Mouse (Mus musculus) forebrain, embryonic 14.5 days (tissue): ENCODE data around the gene Gucy2g. TPM values are rescaled to one million over a fixed set of nuclear protein-coding genes. Genes with fewer than 3 reads are reported as not detected.

Source experiments
- ATAC-seq: fragments of 200-750 bp; cut with Nextera tagmentation; 2 replicates; pipeline ENCODE4 v1.8.0; 2017; ENCODE audit warnings: mild to moderate bottlenecking, moderate library complexity
- DNase-seq: peaks from one replicate; pipeline ENCODE4 v3.0.0-alpha.2; 2015; ENCODE audit warnings: low spot score
- H3K27ac ChIP-seq: fragments of 300-500 bp; sonication (generic); 2 replicates; pipeline ENCODE4 v1.5.1; 2014; ENCODE audit warnings: low read depth, mild to moderate bottlenecking, control low read depth, low read length, moderate library complexity
- H3K27me3 ChIP-seq: fragments of 300-500 bp; sonication (generic); replicated peaks from 2 replicates; pipeline ENCODE4 v1.6.1; 2014; ENCODE audit warnings: low read length, control low read depth, mixed read lengths; ENCODE audit not compliant: control insufficient read depth, insufficient read depth
- H3K36me3 ChIP-seq: fragments of 300-500 bp; sonication (generic); 2 replicates; pipeline ENCODE4 v1.6.1; 2014; ENCODE audit warnings: low read length, control low read depth; ENCODE audit not compliant: control insufficient read depth, insufficient read depth
- H3K4me1 ChIP-seq: fragments of 300-500 bp; sonication (generic); 2 replicates; pipeline ENCODE4 v1.6.1; 2014; ENCODE audit warnings: antibody characterized with exemption, low read length, control low read depth; ENCODE audit not compliant: control insufficient read depth, insufficient read depth
- H3K4me2 ChIP-seq: fragments of 300-500 bp; sonication (generic); 2 replicates; pipeline ENCODE4 v1.6.1; 2014; ENCODE audit warnings: mild to moderate bottlenecking, control low read depth, low read length
- H3K4me3 ChIP-seq: fragments of 300-500 bp; sonication (generic); 2 replicates; pipeline ENCODE4 v1.5.1; 2014; ENCODE audit warnings: low read depth, low read length, control low read depth
- H3K9ac ChIP-seq: fragments of 300-500 bp; sonication (generic); 2 replicates; pipeline ENCODE4 v1.6.1; 2014; ENCODE audit warnings: mild to moderate bottlenecking, low read length, control low read depth, moderate library complexity
- H3K9me3 ChIP-seq: fragments of 300-500 bp; sonication (generic); replicated peaks from 2 replicates; pipeline ENCODE4 v1.6.1; 2016; ENCODE audit warnings: low read length, control low read depth, mixed read lengths; ENCODE audit not compliant: control insufficient read depth
- WGBS: fragments of 180-500 bp; shearing (Covaris S2); extraction: QIAGEN DNeasy Blood & Tissue Kit; methylation state at CpG from one replicate; pipeline ENCODE4 v1.1.7; 2014; 5-methylcytosine and 5-hydroxymethylcytosine counted together
- polyA plus RNA-seq: library from polyadenylated mRNA; unstranded; fragments of >200 nt; fragmentation: Nextera tagmentation; extraction: Ambion mirVana; gene quantifications from 2 replicates; pipeline ENCODE4 v1.2.1, GENCODE M21; 2014

Gucy2g gene
- polyA plus RNA-seq, 1 experiment from 2014 or later, result 0.04 TPM

DNA sequence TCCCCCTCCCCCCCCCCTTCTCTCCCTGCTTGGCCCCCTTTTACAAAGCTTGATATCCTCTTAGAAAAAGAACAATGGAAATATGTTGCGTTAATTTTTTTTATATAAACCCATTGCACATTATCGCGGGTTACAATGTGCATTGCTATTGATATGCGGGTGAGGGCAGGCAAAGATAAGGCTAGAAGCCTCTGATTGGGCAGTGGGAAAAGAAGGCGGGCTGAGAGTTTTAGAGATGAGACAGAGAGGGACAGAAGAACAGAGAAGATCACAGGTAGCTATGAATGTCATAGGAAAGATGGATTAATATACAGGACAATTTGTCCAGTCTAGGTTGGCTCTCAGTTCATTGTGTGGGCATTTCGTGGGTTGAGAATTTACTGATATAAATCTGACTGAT is 33.8 kb downstream of the Gucy2g start:
- no peak overlapping the region for H3K9ac ChIP-seq
- no peak for ATAC-seq
- no peak overlapping the region for H3K27ac ChIP-seq
- no peaks in the 10 kb centered on the region for H3K36me3 ChIP-seq
- WGBS, result 61% methylated on average over 6 of the region's 6 CpGs
- no peaks in the 10 kb centered on the region for H3K27me3 ChIP-seq
- no peak overlapping the region for H3K4me3 ChIP-seq
- no peak for DNase-seq
- no peaks in the 10 kb centered on the region for H3K9me3 ChIP-seq
- no peaks in the 10 kb centered on the region for H3K4me1 ChIP-seq
- no peak overlapping the region for H3K4me2 ChIP-seq

- H3K9me3 ChIP-seq, result no peaks in the 10 kb centered on the region
- WGBS, result 37% methylated on average over 8 of the region's 8 CpGs
- no peaks in the 10 kb centered on the region for H3K27me3 ChIP-seq
- peak; percentile 84 for DNase-seq
- no peak overlapping the region for H3K4me2 ChIP-seq
- no peak overlapping the region for H3K4me3 ChIP-seq
- peak; percentile 68 for ATAC-seq
- no peaks in the 10 kb centered on the region for H3K4me1 ChIP-seq
- no peak overlapping the region for H3K9ac ChIP-seq
- H3K36me3 ChIP-seq, result no peaks in the 10 kb centered on the region
- no peak overlapping the region for H3K27ac ChIP-seq
Measured at GRCm38 (mm10) chr19:55206482-55207138, 34.4 kb downstream of the Gucy2g start.

GRCm38 (mm10) chr19:55198303-55198702 is 42.7 kb downstream of the Gucy2g start:
- DNase-seq, result peak; percentile 73
- H3K27me3 ChIP-seq, result no peaks in the 10 kb centered on the region

DNA sequence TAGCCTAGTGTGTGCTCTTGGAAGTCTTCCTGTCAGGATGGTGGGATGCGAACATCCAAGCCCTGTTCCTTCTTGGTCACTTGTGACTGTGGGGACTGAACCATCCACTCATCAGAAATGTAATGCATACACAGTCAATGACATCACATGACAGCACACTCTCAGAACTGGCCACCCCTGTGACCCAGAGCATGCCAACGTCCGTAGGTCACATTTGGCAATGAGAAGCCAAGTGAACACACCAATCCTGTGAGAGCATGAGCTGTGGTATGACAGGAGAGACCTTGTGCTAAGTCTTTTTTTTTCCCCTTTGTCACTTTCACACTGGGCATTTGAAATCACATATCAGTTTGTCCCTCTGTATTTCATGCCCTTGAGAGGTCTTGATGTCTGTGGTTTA is 45.5 kb downstream of the Gucy2g start:
- no peak overlapping the region for H3K4me3 ChIP-seq
- H3K27ac ChIP-seq, result no peak overlapping the region
- no peak overlapping the region for H3K9ac ChIP-seq
- WGBS, result 91% methylated on average over 3 of the region's 3 CpGs
- DNase-seq (no peak), ATAC-seq (no peak)
- H3K27me3 ChIP-seq, result no peaks in the 10 kb centered on the region
- no peaks in the 10 kb centered on the region for H3K9me3 ChIP-seq
- no peak overlapping the region for H3K4me2 ChIP-seq
- H3K36me3 ChIP-seq, result no peaks in the 10 kb centered on the region
- no peaks in the 10 kb centered on the region for H3K4me1 ChIP-seq

More at GRCm38 (mm10) chr19:55198303-55198702, 42.7 kb downstream of the Gucy2g start:
- 34% methylated on average over 5 of the region's 5 CpGs for WGBS
- no peak overlapping the region for H3K27ac ChIP-seq
- no peaks in the 10 kb centered on the region for H3K36me3 ChIP-seq
- no peak overlapping the region for H3K9ac ChIP-seq
- no peaks in the 10 kb centered on the region for H3K4me1 ChIP-seq
- no peak overlapping the region for H3K4me3 ChIP-seq
- peak; percentile 68; the same call in 1 of the 2 replicates for ATAC-seq
- H3K4me2 ChIP-seq, result no peak overlapping the region
- H3K9me3 ChIP-seq, result no peaks in the 10 kb centered on the region

DNA sequence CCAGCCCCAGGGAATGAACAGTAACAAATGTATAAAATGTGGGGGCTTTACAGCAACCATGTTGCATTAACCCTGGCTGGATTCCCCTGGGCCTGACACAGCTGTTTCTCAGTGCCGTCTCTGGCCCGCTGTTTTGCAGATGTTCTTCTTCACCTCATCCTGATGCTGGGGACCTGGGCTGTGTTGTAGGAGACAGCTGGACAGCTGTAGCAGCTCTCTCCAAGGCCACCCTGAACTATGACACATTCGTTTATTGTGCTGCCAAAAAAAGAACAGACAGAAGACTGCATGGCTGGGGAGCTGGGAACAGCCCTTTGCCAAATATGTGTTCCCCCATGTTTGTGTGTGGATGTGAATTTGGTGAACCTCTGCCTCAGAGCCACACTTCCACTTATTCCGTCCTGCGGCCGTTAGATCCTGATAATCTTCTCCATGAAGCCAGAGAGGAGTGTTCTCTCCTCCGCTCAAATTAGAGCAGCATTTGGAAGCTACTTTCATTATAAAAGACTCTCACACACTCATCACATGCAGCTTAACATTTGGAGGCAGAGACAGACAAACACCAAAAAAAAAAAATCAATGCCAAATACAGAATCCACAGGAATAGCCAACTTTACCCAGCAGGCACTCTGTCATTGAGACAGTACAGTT is 46.4 kb downstream of the Gucy2g start:
- Histone ChIP-seq H3K9ac (no peak overlapping the region), H3K4me1 (no peaks in the 10 kb centered on the region), H3K27me3 (no peaks in the 10 kb centered on the region), H3K4me2 (no peak overlapping the region), H3K4me3 (no peak overlapping the region), H3K36me3 (no peaks in the 10 kb centered on the region), H3K9me3 (no peaks in the 10 kb centered on the region), H3K27ac (no peak overlapping the region)
- ATAC-seq, result no peak
- no peak for DNase-seq
- 89% methylated on average over 7 of the region's 7 CpGs for WGBS

- no peak overlapping the region for H3K27ac ChIP-seq
- H3K36me3 ChIP-seq, result no peaks in the 10 kb centered on the region
- H3K9me3 ChIP-seq, result no peaks in the 10 kb centered on the region
- H3K27me3 ChIP-seq, result no peaks in the 10 kb centered on the region
- H3K4me3 ChIP-seq, result no peak overlapping the region
- no peak overlapping the region for H3K9ac ChIP-seq
- no peak overlapping the region for H3K4me2 ChIP-seq
- ATAC-seq, result no peak
- no peak for DNase-seq
- 76% methylated on average over 11 of the region's 11 CpGs for WGBS
- H3K4me1 ChIP-seq, result no peaks in the 10 kb centered on the region
Measured at GRCm38 (mm10) chr19:55193717-55194394, 47.2 kb downstream of the Gucy2g start.

GRCm38 (mm10) chr19:55192254-55192945 is 48.6 kb downstream of the Gucy2g start:
- Histone ChIP-seq H3K9me3 (no peaks in the 10 kb centered on the region), H3K36me3 (no peaks in the 10 kb centered on the region), H3K27ac (no peak overlapping the region), H3K9ac (no peak overlapping the region), H3K4me2 (no peak overlapping the region), H3K4me1 (no peaks in the 10 kb centered on the region), H3K27me3 (no peaks in the 10 kb centered on the region), H3K4me3 (no peak overlapping the region)
- DNase-seq, result no peak
- WGBS, result 90% methylated on average over 21 of the region's 21 CpGs
- ATAC-seq, result no peak

DNA sequence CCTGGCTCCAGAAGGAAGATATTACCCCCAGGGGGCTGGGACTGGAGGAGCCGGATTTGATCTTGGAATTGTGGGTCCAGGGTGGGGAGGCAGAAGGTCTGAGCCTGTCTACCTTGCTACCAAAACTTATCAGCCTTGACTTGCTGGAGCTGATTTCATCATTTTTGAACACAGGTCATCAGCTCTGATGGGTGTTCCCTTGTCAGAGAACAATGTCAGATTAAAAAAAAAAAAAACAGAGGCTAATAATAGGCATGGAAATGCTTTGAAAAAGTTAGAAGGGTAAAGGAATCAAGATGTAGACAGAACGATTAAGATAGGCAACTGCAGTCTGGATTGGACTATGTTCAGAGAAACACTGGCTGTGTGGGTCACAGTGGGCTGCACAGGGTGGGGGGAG is 49.4 kb downstream of the Gucy2g start:
- no peak overlapping the region for H3K9ac ChIP-seq
- no peaks in the 10 kb centered on the region for H3K36me3 ChIP-seq
- no peak overlapping the region for H3K27ac ChIP-seq
- H3K9me3 ChIP-seq, result no peaks in the 10 kb centered on the region
- no peak overlapping the region for H3K4me2 ChIP-seq
- H3K4me1 ChIP-seq, result no peaks in the 10 kb centered on the region
- H3K4me3 ChIP-seq, result no peak overlapping the region
- 69% methylated on average over 2 of the region's 2 CpGs for WGBS
- no peaks in the 10 kb centered on the region for H3K27me3 ChIP-seq
- no peak for DNase-seq
- ATAC-seq, result no peak
